Mouse (Mus musculus) gastrocnemius, postnatal 25 days (tissue): Measurements from ENCODE around the gene Tbx15. TPM values are rescaled to one million over a fixed set of nuclear protein-coding genes. Genes with fewer than 3 reads are reported as not detected.

ENCODE experiments used
- DNase-seq: peaks from one replicate; pipeline ENCODE4 v3.0.0; 2022
- long read RNA-seq, 2 experiments: library from polyadenylated mRNA; stranded (forward); transcript quantifications; one replicate each; pipeline ENCODE4 v2.0.0; 2021
- total RNA-seq, 2 experiments: library from RNA; stranded (reverse); gene quantifications; 1 replicate in 1 of 2; 2 replicates in 1 of 2; pipeline ENCODE4 v1.2.3; 2021

Tbx15 gene
- 100 to 1,000 TPM; 104 to 122 TPM for total RNA-seq
- long read RNA-seq, experiment 1, transcript Tbx15-201 (8 exons, 3,566 nt), result major isoform, 53 of 168 reads
- long read RNA-seq, experiment 1, partial matches to known transcripts, result 98 of 168 reads
- long read RNA-seq, experiment 1, other reads (novel, unspliced or antisense), result 17 of 168 reads
- long read RNA-seq, experiment 2, transcript Tbx15-201 (8 exons, 3,566 nt), result major isoform, 120 of 238 reads
- long read RNA-seq, experiment 2, partial matches to known transcripts, result 6 of 238 reads
- long read RNA-seq, experiment 2, other reads (novel, unspliced or antisense), result 112 of 238 reads

DNA sequence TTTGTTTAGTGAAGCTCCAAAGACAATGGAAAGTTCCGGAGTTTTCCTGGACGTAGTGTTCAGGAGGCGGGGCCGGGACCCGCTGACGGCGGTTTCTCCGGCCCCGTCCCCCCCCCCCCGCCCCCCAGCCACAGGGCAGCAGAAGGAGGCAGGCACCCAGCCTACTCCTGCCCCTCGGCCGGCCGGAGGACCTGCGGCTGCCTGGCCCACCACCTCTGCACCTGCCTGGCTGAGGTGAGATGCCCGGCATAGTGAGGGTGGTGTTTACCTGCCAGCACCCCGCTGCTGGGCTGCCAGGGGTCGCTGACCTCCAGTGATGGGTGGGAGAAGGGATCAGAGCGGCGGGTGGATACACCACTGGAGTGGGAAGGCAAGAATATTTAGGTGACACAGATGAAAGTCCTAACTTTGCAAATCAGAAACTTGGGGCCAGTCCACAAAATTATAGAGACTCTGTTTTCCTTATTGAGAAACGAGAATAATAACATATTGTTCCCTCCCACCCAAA lies at the start of gene Tbx15:
Gene Tbx15 (plus strand): TSS at position 169 of the 508 bp plus-strand sequence.
- DNase-seq, result no peak

DNA sequence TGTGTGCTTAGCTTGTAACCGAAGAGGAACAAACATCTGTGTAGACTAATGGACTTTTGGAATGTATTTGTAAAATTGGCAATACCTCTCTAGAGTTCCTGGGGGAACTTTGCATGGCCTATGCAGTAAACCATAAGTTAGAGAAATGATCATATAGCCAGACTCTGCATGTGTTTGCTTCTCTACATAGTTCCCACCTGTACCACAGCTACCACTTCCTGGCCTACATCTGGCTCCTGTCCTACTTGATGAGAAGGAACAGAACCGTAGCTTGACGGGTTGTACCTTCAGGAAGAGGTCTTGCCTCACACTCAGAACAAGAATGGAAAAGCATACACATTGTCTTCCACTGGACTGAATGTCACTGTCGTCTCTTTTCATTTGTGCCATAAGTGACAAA lies 46.6 kb upstream of the Tbx15 start:
- no peak for DNase-seq

DNA sequence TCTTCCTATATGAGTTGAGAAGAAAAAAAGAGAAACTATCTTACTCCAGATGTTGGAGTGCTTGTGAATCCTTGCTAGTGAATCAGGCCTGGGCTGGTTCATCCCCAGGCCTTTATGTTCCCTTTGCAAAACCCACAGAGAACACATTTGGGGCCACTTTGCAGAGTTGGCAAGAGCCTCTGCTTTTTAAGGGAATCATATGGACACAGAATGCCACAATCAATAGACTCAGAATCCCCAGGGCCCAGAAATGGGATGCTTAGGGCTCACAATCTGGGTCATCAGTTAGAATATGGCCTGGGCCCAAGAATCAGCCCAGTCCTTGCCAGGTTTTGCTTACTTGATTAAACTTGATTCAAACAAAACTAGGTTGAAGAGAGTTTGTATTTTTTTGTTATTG lies 36.9 kb upstream of the Tbx15 start:
- no peak for DNase-seq

DNA sequence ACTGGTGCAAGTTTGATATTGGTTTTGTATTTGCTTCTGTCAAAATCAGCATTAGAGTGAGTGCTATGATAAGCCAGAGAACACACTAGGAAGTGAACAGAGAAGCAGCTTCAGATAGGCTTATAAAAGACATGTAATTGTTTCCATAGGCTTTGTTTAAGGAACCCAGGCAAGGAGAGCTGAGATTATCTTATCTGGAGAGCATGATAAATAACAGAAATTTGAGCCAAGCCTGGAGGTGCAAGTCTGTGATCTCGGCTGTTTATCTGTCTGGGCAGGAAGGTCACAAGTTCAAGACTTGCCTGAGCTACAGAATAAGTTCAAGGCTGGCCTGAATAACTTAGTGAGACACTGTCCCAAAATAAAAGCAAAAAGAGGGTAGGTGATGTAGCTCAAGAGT lies 31.8 kb upstream of the Tbx15 start:
- no peak for DNase-seq

GRCm38 (mm10) chr3:99211105-99211698 lies 29.0 kb upstream of the Tbx15 start:
- no peak for DNase-seq

GRCm38 (mm10) chr3:99227807-99228206 lies 12.4 kb upstream of the Tbx15 start:
- no peak for DNase-seq

- DNase-seq, result no peak
Measured at GRCm38 (mm10) chr3:99233393-99234318, 6.5 kb upstream of the Tbx15 start.

GRCm38 (mm10) chr3:99234319-99234869 lies 5.8 kb upstream of the Tbx15 start:
- no peak for DNase-seq

- DNase-seq, result no peak
Measured at GRCm38 (mm10) chr3:99235116-99235803, 4.9 kb upstream of the Tbx15 start.

DNA sequence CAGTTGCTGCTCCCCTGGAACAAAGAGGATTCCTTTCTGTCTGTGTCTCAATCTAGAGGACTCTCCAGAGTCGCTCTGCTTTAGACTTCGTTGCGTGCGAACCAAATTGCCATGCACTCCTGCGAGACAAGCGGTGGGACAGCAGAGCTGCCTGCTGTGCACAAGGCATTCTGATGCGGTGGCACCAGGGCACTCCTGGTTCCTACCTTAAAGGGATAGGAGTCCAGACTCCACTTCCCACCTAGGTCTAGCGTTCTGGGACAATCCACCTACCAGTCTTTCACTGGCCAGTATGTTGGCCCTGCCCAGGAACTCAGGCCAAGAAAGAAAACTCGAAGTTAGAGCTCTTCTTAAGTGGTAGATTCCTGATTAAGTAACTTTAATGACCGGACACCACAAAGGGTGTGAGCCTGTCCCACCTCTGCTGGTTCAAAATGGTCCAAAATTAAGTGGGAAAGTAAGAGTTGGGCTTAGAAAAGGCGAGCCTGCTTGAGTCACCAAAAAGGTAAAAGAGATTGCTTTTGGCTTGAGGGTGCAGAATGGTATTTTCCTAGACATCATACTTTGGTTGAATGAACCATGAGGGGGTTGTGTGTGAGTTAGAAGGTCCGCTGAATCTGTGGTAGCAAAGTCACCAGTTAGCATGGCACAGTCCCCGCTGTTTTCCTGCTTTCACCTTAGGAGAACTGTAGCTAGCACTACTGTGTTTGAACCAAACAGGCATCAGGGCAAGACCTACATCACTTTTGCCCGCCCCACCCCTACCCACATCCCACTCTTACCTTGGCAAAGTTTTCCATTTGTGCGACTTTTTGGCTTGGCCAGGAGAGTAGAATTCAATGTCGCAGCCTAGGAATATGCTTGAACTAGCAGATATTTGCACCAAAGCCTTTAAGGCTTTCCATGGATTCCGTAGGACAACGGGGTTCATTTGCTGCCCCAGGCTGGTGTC lies 4.1 kb upstream of the Tbx15 start:
- no peak for DNase-seq

DNA sequence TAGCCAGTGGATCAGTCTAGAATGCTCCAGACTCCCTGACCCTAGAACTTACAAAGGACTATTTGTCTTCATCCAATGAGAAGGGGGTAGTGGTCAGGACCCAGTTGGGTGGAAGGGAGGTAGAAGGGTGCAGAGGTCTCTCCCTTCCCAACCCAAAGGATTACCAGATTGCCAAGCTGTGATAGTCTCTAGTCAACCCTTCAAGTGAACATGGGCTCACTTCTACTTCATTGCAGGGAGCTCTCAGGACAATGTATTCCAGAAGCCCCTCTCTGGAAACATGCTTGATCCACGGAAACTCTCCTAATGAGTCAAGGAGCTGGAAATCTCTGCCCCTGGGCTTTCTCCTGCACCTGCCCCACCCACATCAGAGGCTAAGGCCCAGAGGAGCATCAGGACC lies 1.5 kb upstream of the Tbx15 start:
- no peak for DNase-seq

GRCm38 (mm10) chr3:99239301-99240045 lies 708 bp upstream of the Tbx15 start:
- no peak for DNase-seq

GRCm38 (mm10) chr3:99240811-99241738 lies 894 bp downstream of the Tbx15 start:
- no peak for DNase-seq

DNA sequence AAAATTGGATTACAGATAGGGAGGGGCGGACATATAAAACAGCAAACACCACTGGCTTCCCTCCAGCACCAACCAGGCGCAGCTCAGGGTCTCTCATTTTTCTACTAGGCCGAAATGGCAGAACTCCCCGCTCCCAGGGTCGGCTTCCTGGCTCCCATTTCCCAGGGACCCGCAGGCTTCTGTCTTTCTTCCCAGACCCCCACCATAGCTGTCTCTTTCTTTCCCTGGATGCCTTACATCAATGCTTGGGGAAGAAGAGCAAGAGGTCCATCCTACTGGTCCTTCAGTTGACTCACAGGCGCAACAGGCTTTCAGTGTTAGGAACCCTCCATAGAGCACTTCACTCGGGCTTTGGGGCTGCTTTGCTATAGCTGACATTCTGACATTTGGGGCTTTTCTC lies 2.3 kb downstream of the Tbx15 start:
- DNase-seq, result no peak

DNA sequence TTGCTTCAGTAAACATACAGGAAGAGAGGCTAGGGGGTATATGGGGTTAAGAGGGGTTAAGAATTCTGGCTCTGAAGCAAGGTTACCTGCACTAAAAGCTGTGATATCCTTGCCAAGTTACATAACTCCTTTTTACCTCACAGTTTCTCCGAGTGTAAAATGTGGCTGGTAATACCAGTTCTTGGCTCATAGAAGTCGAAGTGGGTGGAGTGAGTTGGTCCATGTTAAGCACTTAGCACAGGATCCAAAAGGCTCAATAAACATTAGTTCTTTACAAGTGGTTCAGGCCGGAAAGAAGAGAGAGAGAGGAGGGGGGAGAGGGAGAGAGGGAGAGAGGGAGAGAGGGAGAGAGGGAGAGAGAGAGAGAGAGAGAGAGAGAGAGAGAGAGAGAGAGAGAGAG lies 5.2 kb downstream of the Tbx15 start:
- no peak for DNase-seq

GRCm38 (mm10) chr3:99246629-99247028 lies 6.4 kb downstream of the Tbx15 start:
- peak; percentile 47 for DNase-seq

GRCm38 (mm10) chr3:99247586-99247985 lies 7.4 kb downstream of the Tbx15 start:
- DNase-seq, result peak; percentile 68

DNA sequence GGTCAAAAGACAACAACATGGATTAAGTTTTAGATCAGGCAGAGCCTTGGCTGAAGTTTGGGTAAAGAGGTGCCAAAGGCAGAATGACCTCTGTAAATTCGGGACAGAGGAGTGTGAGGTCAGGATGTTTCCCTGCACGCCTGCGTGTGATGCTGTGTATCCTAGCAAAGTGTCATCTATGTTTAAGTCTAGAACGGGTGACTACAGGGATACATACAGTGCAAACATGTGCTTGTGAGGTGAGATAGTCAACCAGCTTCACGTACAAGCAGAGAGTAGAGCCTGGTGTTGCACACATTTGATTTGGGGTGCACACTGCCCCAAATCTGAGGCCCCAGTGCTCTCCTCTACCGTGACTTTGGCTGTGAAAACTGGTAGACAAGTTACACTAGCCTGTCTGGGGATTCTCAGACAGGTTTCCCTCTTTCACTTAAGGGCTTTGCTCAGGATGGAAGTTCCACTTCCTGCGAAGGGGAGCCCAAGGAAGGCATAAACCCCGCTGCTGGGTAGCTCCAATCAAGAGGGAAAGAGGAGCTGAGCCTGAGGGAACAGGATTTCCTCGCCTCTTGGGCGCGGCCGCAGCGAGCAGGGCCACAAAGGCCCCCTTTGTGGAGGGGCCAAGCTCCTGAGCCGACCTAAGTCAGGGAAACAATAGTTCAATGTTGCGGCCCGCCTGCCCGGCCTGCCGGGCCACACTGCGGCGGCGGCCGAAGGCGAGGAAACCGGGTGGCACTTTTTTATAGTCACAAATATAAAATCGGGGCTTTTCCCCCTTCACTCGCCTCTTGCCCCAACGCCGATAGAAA lies 8.0 kb downstream of the Tbx15 start:
- DNase-seq, result no peak
